Mouse (Mus musculus) ES-CJ7 (cell line): ENCODE data around the gene Mboat2.

Experiments
- DNase-seq: peaks from one replicate; pipeline ENCODE4 v3.0.0; 2011; ENCODE audit warnings: low read depth, low spot score

Gene Mboat2

GRCm38 (mm10) chr12:25010416-25010815, 179.7 kb downstream of the Mboat2 start:
- no peak for DNase-seq

DNA sequence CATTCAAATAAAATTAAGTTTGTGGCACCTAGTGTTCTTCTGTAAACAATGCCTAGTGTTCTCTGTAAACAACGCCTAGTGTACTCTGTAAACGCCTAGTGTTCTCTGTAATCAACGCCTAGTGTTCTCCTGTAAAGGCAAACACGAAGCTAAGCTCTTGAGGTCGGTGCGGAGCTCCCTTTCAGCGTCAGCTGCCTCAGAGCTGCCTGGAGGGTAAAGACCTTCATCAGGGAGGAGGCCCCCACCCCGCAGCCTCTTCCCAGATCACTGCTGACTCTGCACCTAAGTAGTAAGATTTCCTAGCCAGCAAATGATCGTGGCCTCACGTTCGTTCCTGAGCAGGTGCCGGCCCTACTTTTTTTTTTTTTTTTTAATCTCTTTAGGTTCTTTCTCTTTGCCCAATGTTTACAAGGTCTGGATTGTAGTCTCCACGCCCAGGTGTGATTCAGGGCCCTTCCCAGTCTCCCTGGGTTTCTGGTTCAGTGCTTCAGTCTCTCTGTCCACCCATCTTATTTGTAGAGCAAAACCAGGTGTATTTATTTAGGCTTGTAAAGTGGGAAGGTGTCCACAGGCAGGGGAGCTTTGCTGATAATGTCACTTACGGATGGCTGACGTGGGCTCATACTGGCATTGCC, 181.2 kb downstream of the Mboat2 start:
- DNase-seq, result no peak

- DNase-seq, result no peak
Observed at GRCm38 (mm10) chr12:25012555-25013540, 182.2 kb downstream of the Mboat2 start.
